Mouse (Mus musculus) hindbrain, embryonic 14.5 days (tissue): ENCODE data around the gene Csrp1. TPM values are rescaled to one million over a fixed set of nuclear protein-coding genes. Genes with fewer than 3 reads are reported as not detected.
A peak's percentile ranks its signal among the peaks of the same experiment; 100 is the strongest.

Experiments used
- ATAC-seq: fragments of 200-750 bp; cut with Nextera tagmentation; 2 replicates; pipeline ENCODE4 v1.8.0; 2017; ENCODE audit warnings: moderate number of reproducible peaks, mild to moderate bottlenecking, moderate TSS enrichment, moderate library complexity; ENCODE audit not compliant: low FRiP score
- DNase-seq: peaks from one replicate; pipeline ENCODE4 v3.0.0-alpha.2; 2015; ENCODE audit warnings: low spot score
- H3K27ac ChIP-seq: fragments of 300-500 bp; sonication (generic); 2 replicates; pipeline ENCODE4 v1.5.1; 2014; ENCODE audit warnings: mild to moderate bottlenecking, moderate library complexity
- H3K27me3 ChIP-seq: fragments of 300-500 bp; sonication (generic); 2 replicates; pipeline ENCODE4 v1.6.1; 2014; ENCODE audit warnings: mild to moderate bottlenecking, low read length, mixed read lengths; ENCODE audit not compliant: control insufficient read depth, insufficient read depth
- H3K36me3 ChIP-seq: fragments of 300-500 bp; sonication (generic); replicated peaks from 2 replicates; pipeline ENCODE4 v1.6.1; 2014; ENCODE audit not compliant: control insufficient read depth, insufficient read depth
- H3K4me1 ChIP-seq: fragments of 300-500 bp; sonication (generic); replicated peaks from 2 replicates; pipeline ENCODE4 v1.6.1; 2014; ENCODE audit warnings: antibody characterized with exemption, low read length, mixed read lengths; ENCODE audit not compliant: control insufficient read depth, insufficient read depth
- H3K4me2 ChIP-seq: fragments of 300-500 bp; sonication (generic); replicated peaks from 2 replicates; pipeline ENCODE4 v1.6.1; 2014; ENCODE audit warnings: mild to moderate bottlenecking, moderate library complexity
- H3K4me3 ChIP-seq: fragments of 300-500 bp; sonication (generic); replicated peaks from 2 replicates; pipeline ENCODE4 v1.5.1; 2014; ENCODE audit warnings: mild to moderate bottlenecking, low read length
- H3K9ac ChIP-seq: fragments of 300-500 bp; sonication (generic); 2 replicates; pipeline ENCODE4 v1.6.1; 2014
- H3K9me3 ChIP-seq: fragments of 300-500 bp; sonication (generic); 2 replicates; pipeline ENCODE4 v1.6.1; 2016; ENCODE audit warnings: low read length; ENCODE audit not compliant: control insufficient read depth
- WGBS: fragments of 180-500 bp; shearing (Covaris S2); extraction: QIAGEN DNeasy Blood & Tissue Kit; methylation state at CpG from one replicate; pipeline ENCODE4 v1.1.7; 2014; 5-methylcytosine and 5-hydroxymethylcytosine counted together
- polyA plus RNA-seq: library from polyadenylated mRNA; unstranded; fragments of >200 nt; fragmentation: Nextera tagmentation; extraction: Ambion mirVana; gene quantifications from 2 replicates; pipeline ENCODE4 v1.2.1, GENCODE M21; 2014

Gene Csrp1
- polyA plus RNA-seq, 1 experiment from 2014 or later = 21.7 TPM

GRCm38 (mm10) chr1:135782816-135783215, 63.0 kb downstream of the Csrp1 start:
- H3K4me2 ChIP-seq = no peak overlapping the region
- DNase-seq (no peak), ATAC-seq (no peak)
- H3K4me3 ChIP-seq = no peak overlapping the region
- no peak overlapping the region for H3K27ac ChIP-seq
- no peaks in the 10 kb centered on the region for H3K9me3 ChIP-seq
- H3K27me3 ChIP-seq = no peaks in the 10 kb centered on the region
- 13% methylated on average over 10 of the region's 10 CpGs for WGBS
- no peaks in the 10 kb centered on the region; the same call in none of the 2 replicates for H3K4me1 ChIP-seq
- no peak overlapping the region for H3K9ac ChIP-seq
- H3K36me3 ChIP-seq = no peaks in the 10 kb centered on the region

- Histone ChIP-seq H3K27me3 (no peaks in the 10 kb centered on the region), H3K4me2 (no peak overlapping the region), H3K9ac (no peak overlapping the region), H3K4me1 (no peaks in the 10 kb centered on the region), H3K27ac (no peak overlapping the region), H3K9me3 (no peaks in the 10 kb centered on the region), H3K4me3 (no peak overlapping the region), H3K36me3 (no peaks in the 10 kb centered on the region)
- ATAC-seq = no peak
- peak; percentile 83 for DNase-seq
- 47% methylated on average over 3 of the region's 3 CpGs for WGBS
Measured at GRCm38 (mm10) chr1:135787799-135788198, 67.9 kb downstream of the Csrp1 start.

- no peak overlapping the region for H3K27ac ChIP-seq
- H3K9ac ChIP-seq = no peak overlapping the region
- no peaks in the 10 kb centered on the region for H3K9me3 ChIP-seq
- 0 out of 2 replicates have a peak, but pooled peaks cover 3% of the 10 kb centered on the region for H3K27me3 ChIP-seq
- H3K4me2 ChIP-seq = no peak overlapping the region
- no peak overlapping the region for H3K4me3 ChIP-seq
- DNase-seq = no peak
- no peaks in the 10 kb centered on the region for H3K36me3 ChIP-seq
- WGBS = 46% methylated on average over 10 of the region's 10 CpGs
- no peak for ATAC-seq
- H3K4me1 ChIP-seq = peaks cover 4% of the 10 kb centered on the region; the same call in 1 of the 2 replicates
Measured at GRCm38 (mm10) chr1:135788708-135789107, 68.8 kb downstream of the Csrp1 start.

- Histone ChIP-seq H3K36me3 (no peaks in the 10 kb centered on the region), H3K27ac (no peak overlapping the region), H3K9me3 (no peaks in the 10 kb centered on the region), H3K27me3 (0 out of 2 replicates have a peak, but pooled peaks cover 15% of the 10 kb centered on the region), H3K4me1 (peaks cover 6% of the 10 kb centered on the region; the same call in 1 of the 2 replicates), H3K4me2 (no peak overlapping the region), H3K9ac (no peak overlapping the region), H3K4me3 (no peak overlapping the region)
- DNase-seq = peak; percentile 75
- ATAC-seq = no peak
- 7% methylated on average over 5 of the region's 5 CpGs for WGBS
Measured at GRCm38 (mm10) chr1:135789815-135790214, 70.0 kb downstream of the Csrp1 start.

GRCm38 (mm10) chr1:135792143-135792939, 72.5 kb downstream of the Csrp1 start:
- 63% methylated on average over 13 of the region's 13 CpGs for WGBS
- Histone ChIP-seq H3K9ac (no peak overlapping the region), H3K27me3 (0 out of 2 replicates have a peak, but pooled peaks cover 17% of the 10 kb centered on the region), H3K4me3 (no peak overlapping the region), H3K27ac (no peak overlapping the region), H3K36me3 (no peaks in the 10 kb centered on the region), H3K4me2 (no peak overlapping the region), H3K4me1 (peaks cover 6% of the 10 kb centered on the region; the same call in 1 of the 2 replicates), H3K9me3 (no peaks in the 10 kb centered on the region)
- ATAC-seq (no peak), DNase-seq (no peak)

DNA sequence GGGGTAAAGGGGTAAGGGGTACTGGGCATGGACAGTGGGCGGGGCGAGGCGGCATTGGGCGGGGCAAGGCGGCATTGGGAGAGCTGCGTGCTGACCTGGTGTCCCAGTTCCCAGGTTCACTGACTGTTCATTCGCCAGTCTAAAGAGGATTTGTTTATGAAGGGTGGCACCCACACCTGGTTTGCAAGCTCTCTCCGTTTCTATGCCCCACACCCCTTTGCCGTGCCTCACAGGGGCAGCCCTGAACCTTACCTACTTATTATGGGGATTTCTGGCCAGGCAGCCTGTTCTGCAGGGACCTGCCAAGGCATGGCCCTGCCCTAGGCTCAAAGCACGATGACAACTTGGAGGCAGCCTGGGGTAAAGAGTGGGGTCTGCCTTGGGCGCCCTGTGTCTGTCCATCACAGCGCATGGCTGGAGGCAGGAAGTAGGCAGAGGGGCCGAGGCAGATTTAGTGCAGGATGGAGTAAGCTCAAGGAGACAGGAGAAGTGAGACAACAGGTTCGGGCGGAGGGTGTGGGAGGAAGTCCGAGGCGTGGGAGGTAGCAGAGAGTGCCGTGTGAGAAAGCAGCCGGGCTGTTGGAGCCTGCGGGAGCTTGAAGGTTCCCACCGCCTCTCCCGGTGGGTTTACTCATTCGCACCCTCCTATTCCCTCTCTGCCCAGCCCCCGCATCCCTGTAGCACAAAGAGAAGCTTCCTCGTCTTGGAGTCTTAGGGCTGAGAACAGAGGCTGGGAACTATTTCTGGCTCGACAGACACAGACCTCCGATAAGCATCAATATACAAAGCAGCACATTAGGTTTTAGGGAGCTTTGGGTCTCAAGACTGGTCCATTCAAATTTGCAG, 73.7 kb downstream of the Csrp1 start:
- H3K9ac ChIP-seq = no peak overlapping the region
- no peak for DNase-seq

GRCm38 (mm10) chr1:135794216-135795134, 74.6 kb downstream of the Csrp1 start:
- WGBS = 40% methylated on average over 20 of the region's 20 CpGs
- Histone ChIP-seq H3K4me2 (peak overlapping the region; percentile 40), H3K36me3 (no peaks in the 10 kb centered on the region), H3K27ac (no peak overlapping the region), H3K4me1 (peaks cover 6% of the 10 kb centered on the region; the same call in 1 of the 2 replicates), H3K27me3 (0 out of 2 replicates have a peak, but pooled peaks cover 17% of the 10 kb centered on the region), H3K4me3 (no peak overlapping the region), H3K9ac (no peak overlapping the region), H3K9me3 (no peaks in the 10 kb centered on the region)
- no peak for DNase-seq
- no peak for ATAC-seq

More for the DNA sequence above, 73.7 kb downstream of the Csrp1 start:
- Histone ChIP-seq H3K27ac (no peak overlapping the region), H3K36me3 (no peaks in the 10 kb centered on the region), H3K4me2 (peak overlapping the region; percentile 40), H3K27me3 (0 out of 2 replicates have a peak, but pooled peaks cover 17% of the 10 kb centered on the region), H3K4me3 (no peak overlapping the region), H3K9me3 (no peaks in the 10 kb centered on the region), H3K4me1 (peaks cover 6% of the 10 kb centered on the region; the same call in 1 of the 2 replicates)
- 19% methylated on average over 27 of the region's 27 CpGs for WGBS
- 0 out of 2 replicates have a peak, but pooled peaks have one; percentile 23 for ATAC-seq

DNA sequence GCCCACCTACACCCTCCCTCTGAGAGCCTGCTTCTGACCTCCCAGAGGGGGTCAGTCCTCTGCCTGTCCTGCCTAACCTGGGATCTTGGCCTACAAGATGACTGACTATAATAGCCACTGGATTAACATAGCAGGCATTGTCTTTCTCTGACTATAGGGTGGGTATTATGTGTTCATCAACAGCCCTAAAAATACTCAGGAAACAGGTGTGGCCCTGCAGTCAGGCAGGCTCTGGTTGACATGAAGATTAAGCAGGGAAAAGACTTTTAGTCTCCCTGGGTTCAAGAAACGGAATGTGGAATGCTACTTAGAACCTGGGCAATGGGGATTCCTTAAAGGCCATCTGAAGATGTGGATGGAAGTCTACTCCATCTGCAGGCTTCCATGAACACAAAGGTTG, 78.6 kb downstream of the Csrp1 start:
- no peaks in the 10 kb centered on the region for H3K9me3 ChIP-seq
- H3K36me3 ChIP-seq = no peaks in the 10 kb centered on the region
- H3K27ac ChIP-seq = no peak overlapping the region
- ATAC-seq (no peak), DNase-seq (no peak)
- H3K4me3 ChIP-seq = no peak overlapping the region
- H3K9ac ChIP-seq = no peak overlapping the region
- H3K27me3 ChIP-seq = 0 out of 2 replicates have a peak, but pooled peaks cover 16% of the 10 kb centered on the region
- peaks cover 5% of the 10 kb centered on the region; the same call in 1 of the 2 replicates for H3K4me1 ChIP-seq
- H3K4me2 ChIP-seq = no peak overlapping the region
- WGBS = 85% methylated on average over 1 of the region's 1 CpGs
